Mouse (Mus musculus): ENCODE data around the gene Sprn. TPM values are rescaled to one million over a fixed set of nuclear protein-coding genes. Genes with fewer than 3 reads are reported as not detected.
"Not testable (repeated sequence)": the region's sequence is repeated elsewhere in the genome, so short reads cannot be mapped to it uniquely, and the experiment has no call there.

Gene Sprn
- total RNA-seq, 2 experiments from 2014 or later: 0.13 to 0.50 TPM

- TF ChIP-seq CTCF (IDR thresholded peaks at IDR 0.05): no peak
- DNase-seq: no peak
- Histone ChIP-seq H3K27ac (no peak overlapping the region), H3K4me3 (no peak overlapping the region)
- intact Hi-C loops (cut with DNase I): no loop called here
Measured at GRCm38 (mm10) chr7:140135106-140135770, 19.4 kb downstream of the Sprn start.

- intact Hi-C loops (cut with DNase I); DNase-seq: not testable (repeated sequence)
Measured at GRCm38 (mm10) chr7:140134033-140134432, 20.6 kb downstream of the Sprn start.

GRCm38 (mm10) chr7:140132184-140132583 lies 22.5 kb downstream of the Sprn start:
- H3K27ac ChIP-seq; intact Hi-C loops (cut with DNase I): not testable (repeated sequence)

More at GRCm38 (mm10) chr7:140134033-140134432, 20.6 kb downstream of the Sprn start:
- not testable (repeated sequence) for H3K4me3 ChIP-seq, H3K27ac ChIP-seq

GRCm38 (mm10) chr7:140127911-140128310 lies 26.8 kb downstream of the Sprn start:
- Histone ChIP-seq H3K4me3 (no peak overlapping the region), H3K27ac (no peak overlapping the region)
- no peak for TF ChIP-seq CTCF (IDR thresholded peaks at IDR 0.05)
- intact Hi-C loops (cut with DNase I): loop anchor here (10.0 kb wide), 1 partner anchor 1203 kb away; no protein-coding TSS in a partner anchor
- no peak for DNase-seq

More at GRCm38 (mm10) chr7:140132184-140132583, 22.5 kb downstream of the Sprn start:
- H3K4me3 ChIP-seq, DNase-seq: not testable (repeated sequence)

- H3K27ac ChIP-seq: peak overlapping the region; percentile 16; the same call in 1 of the 2 replicates
- H3K4me3 ChIP-seq: peak overlapping the region; percentile 9; the same call in 1 of the 2 replicates
- intact Hi-C loops (cut with DNase I): loop anchor here (10.0 kb wide), 1 partner anchor 1202 kb away; no protein-coding TSS in a partner anchor
- TF ChIP-seq CTCF (IDR thresholded peaks at IDR 0.05): no peak
- DNase-seq: no peak
Measured at GRCm38 (mm10) chr7:140126934-140127333, 27.7 kb downstream of the Sprn start.

- TF ChIP-seq CTCF (IDR thresholded peaks at IDR 0.05): no peak
- DNase-seq: no peak
- peak overlapping the region; percentile 95 for H3K4me3 ChIP-seq
- peak overlapping the region; percentile 92 for H3K27ac ChIP-seq
- intact Hi-C loops (cut with DNase I): loop anchor here (10.0 kb wide), 1 partner anchor 1201 kb away; no protein-coding TSS in a partner anchor
Measured at GRCm38 (mm10) chr7:140126022-140126350, 28.7 kb downstream of the Sprn start.

- Histone ChIP-seq H3K4me3 (peak overlapping the region; percentile 95), H3K27ac (peak overlapping the region; percentile 92)
- intact Hi-C loops (cut with DNase I): loop anchor here (10.0 kb wide), 1 partner anchor 1201 kb away; no protein-coding TSS in a partner anchor
- DNase-seq: peak; percentile 96
- TF ChIP-seq CTCF (IDR thresholded peaks at IDR 0.05): no peak
Measured at GRCm38 (mm10) chr7:140125278-140126021, 29.2 kb downstream of the Sprn start.

GRCm38 (mm10) chr7:140124382-140124781 lies 30.3 kb downstream of the Sprn start:
- H3K4me3 ChIP-seq: no peak overlapping the region
- intact Hi-C loops (cut with DNase I): loop anchor here (10.0 kb wide), 1 partner anchor 1200 kb away; no protein-coding TSS in a partner anchor
- DNase-seq: no peak
- H3K27ac ChIP-seq: no peak overlapping the region
- no peak for TF ChIP-seq CTCF (IDR thresholded peaks at IDR 0.05)

GRCm38 (mm10) chr7:140122765-140123164 lies 31.9 kb downstream of the Sprn start:
- no peak for DNase-seq
- intact Hi-C loops (cut with DNase I): loop anchor here (10.0 kb wide), 1 partner anchor 1198 kb away; no protein-coding TSS in a partner anchor
- Histone ChIP-seq H3K4me3 (no peak overlapping the region), H3K27ac (no peak overlapping the region)
- TF ChIP-seq CTCF (IDR thresholded peaks at IDR 0.05): no peak

GRCm38 (mm10) chr7:140121338-140121910 lies 33.3 kb downstream of the Sprn start:
- no peak overlapping the region for H3K27ac ChIP-seq
- H3K4me3 ChIP-seq: no peak overlapping the region
- DNase-seq: no peak
- intact Hi-C loops (cut with DNase I): loop anchor here (10.0 kb wide), 1 partner anchor 1197 kb away; no protein-coding TSS in a partner anchor
- TF ChIP-seq CTCF (IDR thresholded peaks at IDR 0.05): no peak

- no peak overlapping the region for H3K4me3 ChIP-seq
- no peak for TF ChIP-seq CTCF (IDR thresholded peaks at IDR 0.05)
- DNase-seq: no peak
- no peak overlapping the region for H3K27ac ChIP-seq
- intact Hi-C loops (cut with DNase I): loop anchor here (10.0 kb wide), 1 partner anchor 1196 kb away; no protein-coding TSS in a partner anchor
Measured at GRCm38 (mm10) chr7:140120484-140120883, 34.2 kb downstream of the Sprn start.

GRCm38 (mm10) chr7:140116329-140117054 lies 38.2 kb downstream of the Sprn start, which contains the start of gene Echs1:
Echs1 (minus strand) TSS chr7:140116476.
- peak within 1 kb of the TSS; percentile 97 for H3K27ac ChIP-seq
- peak within 1 kb of the TSS; percentile 91 for H3K4me3 ChIP-seq
- DNase-seq: peak; percentile 95
- intact Hi-C loops (cut with DNase I): loop anchor here (1.0 to 5.0 kb wide), 2 partner anchors 14 to 79 kb away; partner anchors contain the start of genes Fuom, Tubgcp2 and Zfp511
- no peak for TF ChIP-seq CTCF (IDR thresholded peaks at IDR 0.05)

Data from gastrocnemius, adult 2 months (tissue).